Mouse (Mus musculus): ENCODE measurements around the gene Boc. TPM values are rescaled to one million over a fixed set of nuclear protein-coding genes. Genes with fewer than 3 reads are reported as not detected.

Boc gene
- polyA plus RNA-seq, 1 experiment from 2014 or later: 11.5 TPM

- ATAC-seq (no peak), DNase-seq (ENCODE audit: low spot score) (no peak)
- Histone ChIP-seq H3K27ac (ENCODE audit: low read depth, low read length) (peak overlapping the region; percentile 33; the same call in 1 of the 2 replicates), H3K4me2 (ENCODE audit: low read length) (no peak overlapping the region), H3K36me3 (ENCODE audit: control insufficient read depth, insufficient read depth, low read length) (peaks cover 23% of the 10 kb centered on the region), H3K9me3 (replicated peaks; ENCODE audit: control insufficient read depth, low read length) (no peaks in the 10 kb centered on the region), H3K9ac (ENCODE audit: low read length) (peak overlapping the region; percentile 5; the same call in 1 of the 2 replicates), H3K27me3 (replicated peaks; ENCODE audit: control insufficient read depth, insufficient read depth, low read length) (no peaks in the 10 kb centered on the region), H3K4me1 (ENCODE audit: control insufficient read depth, insufficient read depth, low read length) (peaks cover 5% of the 10 kb centered on the region; the same call in 1 of the 2 replicates), H3K4me3 (ENCODE audit: low read depth, low read length) (no peak overlapping the region)
- 41% methylated on average over 28 of the region's 28 CpGs for WGBS
Observed at GRCm38 (mm10) chr16:44481599-44482593, 76.8 kb downstream of the Boc start.

DNA sequence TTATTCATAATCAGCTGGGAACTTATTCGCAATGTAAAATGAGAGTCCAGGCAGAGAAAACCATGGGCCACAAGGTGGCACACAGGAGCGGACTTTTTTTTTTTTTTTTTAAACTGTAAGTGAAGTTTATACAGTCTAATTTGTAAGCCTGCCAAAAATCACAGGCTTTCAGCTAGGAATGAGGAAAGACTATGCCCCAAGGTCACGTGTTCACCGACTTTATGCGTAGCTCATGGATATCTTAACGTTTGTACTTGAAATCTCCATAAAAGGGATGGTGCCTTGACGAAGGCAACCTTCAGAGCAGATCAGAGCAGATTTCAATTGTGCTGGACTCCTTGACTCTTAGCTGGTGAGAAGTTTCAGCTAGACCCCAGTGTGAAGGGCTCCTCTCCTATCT lies 78.1 kb downstream of the Boc start:
- no peaks in the 10 kb centered on the region for H3K9me3 ChIP-seq (replicated peaks; ENCODE audit: control insufficient read depth, low read length)
- WGBS: 60% methylated on average over 7 of the region's 7 CpGs
- ATAC-seq (no peak), DNase-seq (ENCODE audit: low spot score) (peak; percentile 62)
- 0 out of 2 replicates have a peak, but pooled peaks cover 3% of the 10 kb centered on the region for H3K4me1 ChIP-seq (ENCODE audit: control insufficient read depth, insufficient read depth, low read length)
- H3K27me3 ChIP-seq (replicated peaks; ENCODE audit: control insufficient read depth, insufficient read depth, low read length): no peaks in the 10 kb centered on the region
- no peak overlapping the region for H3K4me2 ChIP-seq (ENCODE audit: low read length)
- no peak overlapping the region for H3K27ac ChIP-seq (ENCODE audit: low read depth, low read length)
- H3K36me3 ChIP-seq (ENCODE audit: control insufficient read depth, insufficient read depth, low read length): peaks cover 11% of the 10 kb centered on the region; the same call in 1 of the 2 replicates
- no peak overlapping the region for H3K4me3 ChIP-seq (ENCODE audit: low read depth, low read length)
- no peak overlapping the region for H3K9ac ChIP-seq (ENCODE audit: low read length)

GRCm38 (mm10) chr16:44479852-44480251 lies 78.8 kb downstream of the Boc start:
- Histone ChIP-seq H3K4me2 (ENCODE audit: low read length) (no peak overlapping the region), H3K27ac (ENCODE audit: low read depth, low read length) (no peak overlapping the region), H3K4me3 (ENCODE audit: low read depth, low read length) (no peak overlapping the region), H3K36me3 (ENCODE audit: control insufficient read depth, insufficient read depth, low read length) (peaks cover 8% of the 10 kb centered on the region; the same call in 1 of the 2 replicates), H3K27me3 (replicated peaks; ENCODE audit: control insufficient read depth, insufficient read depth, low read length) (no peaks in the 10 kb centered on the region), H3K9me3 (replicated peaks; ENCODE audit: control insufficient read depth, low read length) (no peaks in the 10 kb centered on the region), H3K9ac (ENCODE audit: low read length) (no peak overlapping the region), H3K4me1 (ENCODE audit: control insufficient read depth, insufficient read depth, low read length) (0 out of 2 replicates have a peak, but pooled peaks cover 3% of the 10 kb centered on the region)
- WGBS: 90% methylated on average over 14 of the region's 14 CpGs
- ATAC-seq: no peak
- no peak for DNase-seq (ENCODE audit: low spot score)

- no peak for ATAC-seq
Observed at GRCm38 (mm10) chr16:44478767-44479166, 79.9 kb downstream of the Boc start.

DNA sequence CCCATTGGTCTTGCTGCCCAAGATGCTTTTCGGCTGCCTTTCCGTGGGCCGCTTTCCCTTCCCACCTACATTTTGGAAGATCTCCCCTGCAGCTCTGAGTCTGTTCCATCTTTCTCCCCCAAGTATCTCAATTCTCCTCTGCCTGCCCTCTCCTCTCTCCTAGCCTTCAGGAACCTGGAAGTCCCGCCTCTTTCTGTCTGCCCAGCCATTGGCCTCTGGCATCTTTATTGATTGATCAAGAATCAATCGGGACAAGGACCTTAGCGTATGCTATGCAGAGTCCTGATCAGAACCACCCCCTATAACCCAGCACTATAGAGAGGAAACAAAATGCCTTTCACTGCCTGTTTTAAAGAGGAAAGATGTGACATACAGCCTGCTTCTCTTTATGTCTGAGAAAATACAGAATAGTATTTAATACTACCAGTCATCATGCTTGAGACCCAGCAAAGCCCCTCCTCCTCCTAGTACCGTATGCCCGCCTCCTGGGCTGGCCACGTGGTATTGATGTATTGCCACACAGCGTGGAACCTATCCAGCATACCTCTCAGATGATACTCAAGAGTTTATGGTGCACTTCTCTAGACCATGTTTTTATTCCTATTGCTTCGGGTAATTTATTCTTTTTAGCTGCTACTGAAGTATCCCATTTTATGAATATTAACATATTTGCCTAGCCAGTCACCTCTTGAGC lies 82.9 kb downstream of the Boc start:
- Histone ChIP-seq H3K4me3 (ENCODE audit: low read depth, low read length) (no peak overlapping the region), H3K9me3 (replicated peaks; ENCODE audit: control insufficient read depth, low read length) (no peaks in the 10 kb centered on the region), H3K4me2 (ENCODE audit: low read length) (no peak overlapping the region), H3K9ac (ENCODE audit: low read length) (no peak overlapping the region), H3K36me3 (ENCODE audit: control insufficient read depth, insufficient read depth, low read length) (no peaks in the 10 kb centered on the region), H3K27me3 (replicated peaks; ENCODE audit: control insufficient read depth, insufficient read depth, low read length) (no peaks in the 10 kb centered on the region), H3K4me1 (ENCODE audit: control insufficient read depth, insufficient read depth, low read length) (no peaks in the 10 kb centered on the region), H3K27ac (ENCODE audit: low read depth, low read length) (no peak overlapping the region)
- DNase-seq (ENCODE audit: low spot score): no peak
- WGBS: 87% methylated on average over 11 of the region's 11 CpGs
- no peak for ATAC-seq

More at GRCm38 (mm10) chr16:44478767-44479166, 79.9 kb downstream of the Boc start:
- 0 out of 2 replicates have a peak, but pooled peaks cover 3% of the 10 kb centered on the region for H3K4me1 ChIP-seq (ENCODE audit: control insufficient read depth, insufficient read depth, low read length)
- H3K9me3 ChIP-seq (replicated peaks; ENCODE audit: control insufficient read depth, low read length): no peaks in the 10 kb centered on the region
- no peak overlapping the region for H3K9ac ChIP-seq (ENCODE audit: low read length)
- H3K36me3 ChIP-seq (ENCODE audit: control insufficient read depth, insufficient read depth, low read length): 0 out of 2 replicates have a peak, but pooled peaks cover 8% of the 10 kb centered on the region
- no peak overlapping the region for H3K27ac ChIP-seq (ENCODE audit: low read depth, low read length)
- 43% methylated on average over 18 of the region's 18 CpGs for WGBS
- H3K4me2 ChIP-seq (ENCODE audit: low read length): no peak overlapping the region
- H3K27me3 ChIP-seq (replicated peaks; ENCODE audit: control insufficient read depth, insufficient read depth, low read length): no peaks in the 10 kb centered on the region
- H3K4me3 ChIP-seq (ENCODE audit: low read depth, low read length): no peak overlapping the region
- DNase-seq (ENCODE audit: low spot score): no peak

- H3K4me3 ChIP-seq (ENCODE audit: low read depth, low read length): no peak overlapping the region
- DNase-seq (ENCODE audit: low spot score) (no peak), ATAC-seq (no peak)
- H3K36me3 ChIP-seq (ENCODE audit: control insufficient read depth, insufficient read depth, low read length): no peaks in the 10 kb centered on the region
- no peaks in the 10 kb centered on the region for H3K4me1 ChIP-seq (ENCODE audit: control insufficient read depth, insufficient read depth, low read length)
- 92% methylated on average over 14 of the region's 14 CpGs for WGBS
- H3K27ac ChIP-seq (ENCODE audit: low read depth, low read length): no peak overlapping the region
- no peak overlapping the region for H3K9ac ChIP-seq (ENCODE audit: low read length)
- no peaks in the 10 kb centered on the region for H3K9me3 ChIP-seq (replicated peaks; ENCODE audit: control insufficient read depth, low read length)
- H3K27me3 ChIP-seq (replicated peaks; ENCODE audit: control insufficient read depth, insufficient read depth, low read length): no peaks in the 10 kb centered on the region
- no peak overlapping the region for H3K4me2 ChIP-seq (ENCODE audit: low read length)
Observed at GRCm38 (mm10) chr16:44475281-44475680, 83.4 kb downstream of the Boc start.

DNA sequence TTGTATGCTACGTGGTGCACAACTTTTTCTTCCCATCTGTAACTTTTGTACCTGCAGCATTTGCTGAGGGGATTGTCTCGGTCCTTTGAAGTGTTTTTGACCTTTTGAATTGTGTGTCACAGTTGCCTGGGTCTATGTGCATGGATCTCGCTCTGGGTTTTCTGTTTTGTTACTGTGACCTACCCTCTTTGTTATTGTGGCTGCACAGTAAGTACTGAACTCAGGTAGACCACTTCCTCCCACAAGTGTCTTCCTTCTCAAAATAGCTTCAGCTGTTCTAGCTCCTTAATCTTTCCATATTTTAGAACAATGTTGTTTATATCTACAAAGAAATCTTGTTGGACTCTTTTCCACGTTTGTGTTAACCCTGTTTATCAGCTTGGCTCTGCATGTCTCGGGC lies 97.8 kb downstream of the Boc start:
- no peak overlapping the region for H3K9ac ChIP-seq (ENCODE audit: low read length)
- H3K4me3 ChIP-seq (ENCODE audit: low read depth, low read length): no peak overlapping the region
- DNase-seq (ENCODE audit: low spot score) (no peak), ATAC-seq (no peak)
- no peaks in the 10 kb centered on the region for H3K9me3 ChIP-seq (replicated peaks; ENCODE audit: control insufficient read depth, low read length)
- 88% methylated on average over 5 of the region's 5 CpGs for WGBS
- no peaks in the 10 kb centered on the region for H3K36me3 ChIP-seq (ENCODE audit: control insufficient read depth, insufficient read depth, low read length)
- no peaks in the 10 kb centered on the region for H3K27me3 ChIP-seq (replicated peaks; ENCODE audit: control insufficient read depth, insufficient read depth, low read length)
- no peak overlapping the region for H3K4me2 ChIP-seq (ENCODE audit: low read length)
- no peaks in the 10 kb centered on the region for H3K4me1 ChIP-seq (ENCODE audit: control insufficient read depth, insufficient read depth, low read length)
- H3K27ac ChIP-seq (ENCODE audit: low read depth, low read length): no peak overlapping the region

- WGBS: 96% methylated on average over 2 of the region's 2 CpGs
- H3K27me3 ChIP-seq (replicated peaks; ENCODE audit: control insufficient read depth, insufficient read depth, low read length): no peaks in the 10 kb centered on the region
- no peaks in the 10 kb centered on the region for H3K9me3 ChIP-seq (replicated peaks; ENCODE audit: control insufficient read depth, low read length)
- H3K4me3 ChIP-seq (ENCODE audit: low read depth, low read length): no peak overlapping the region
- H3K4me1 ChIP-seq (ENCODE audit: control insufficient read depth, insufficient read depth, low read length): no peaks in the 10 kb centered on the region
- DNase-seq (ENCODE audit: low spot score) (no peak), ATAC-seq (no peak)
- no peaks in the 10 kb centered on the region for H3K36me3 ChIP-seq (ENCODE audit: control insufficient read depth, insufficient read depth, low read length)
- H3K9ac ChIP-seq (ENCODE audit: low read length): no peak overlapping the region
- H3K27ac ChIP-seq (ENCODE audit: low read depth, low read length): no peak overlapping the region
- H3K4me2 ChIP-seq (ENCODE audit: low read length): no peak overlapping the region
Observed at GRCm38 (mm10) chr16:44458826-44459225, 99.9 kb downstream of the Boc start.

All from forebrain, embryonic 14.5 days (tissue).